Comparison of ENCODE assay signal across 11 mouse cellular contexts in the genomic region with DNA sequence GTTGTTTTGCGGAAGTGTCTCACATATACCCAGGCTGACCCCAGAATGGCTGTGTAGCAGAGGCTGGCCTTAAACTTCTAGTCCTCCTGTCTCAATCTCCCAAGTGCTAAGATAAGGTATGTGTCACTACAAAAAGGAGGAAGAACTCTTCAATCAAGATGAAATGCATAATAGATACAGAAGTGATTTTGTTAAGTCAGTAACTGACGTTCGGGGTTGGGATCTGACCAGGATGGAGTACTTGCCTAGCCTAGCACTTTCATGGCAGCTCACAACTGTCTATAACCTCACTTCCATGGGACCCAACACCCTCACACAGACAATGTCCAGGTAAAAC.
DNase-seq lines count a peak whose midpoint lies in the region; ATAC-seq lines count a peak whose summit lies in the region.
"Had no signal": no experiment of that assay in that cellular context is flagged by ENCODE, and none has a peak within 500 bp of the region (broad histone marks: within the 10 kb centered on the region; RNA-seq: fewer than 3 reads in every experiment).

No protein-coding gene starts in this region.

- H3K9ac ChIP-seq in kidney, embryonic 14.5 days (ENCODE audit: low read depth, low read length): no peak overlapping the region
- H3K9ac ChIP-seq in embryonic facial prominence, embryonic 11.5 days (replicated peaks; ENCODE audit: low read length): no peak overlapping the region
- no peak overlapping the region for H3K9ac ChIP-seq in embryonic facial prominence, embryonic 15.5 days
- H3K9ac ChIP-seq in liver, embryonic 13.5 days: no peak overlapping the region
- H3K9ac ChIP-seq: forebrain, embryonic 13.5 days; hindbrain, embryonic 12.5 days had no signal

- H3K4me1 ChIP-seq in kidney, embryonic 14.5 days (ENCODE audit: control insufficient read depth, insufficient read depth, low read length): peaks cover 47% of the 10 kb centered on the region
- H3K4me1 ChIP-seq in embryonic facial prominence, embryonic 11.5 days (ENCODE audit: control insufficient read depth, insufficient read depth, low read length): peaks cover 12% of the 10 kb centered on the region
- peaks cover 43% of the 10 kb centered on the region for H3K4me1 ChIP-seq in embryonic facial prominence, embryonic 15.5 days
- peaks cover 14% of the 10 kb centered on the region; the same call in 1 of the 2 replicates for H3K4me1 ChIP-seq in liver, embryonic 13.5 days (replicated peaks)
- peaks cover 11% of the 10 kb centered on the region for H3K4me1 ChIP-seq in hindbrain, embryonic 10.5 days (replicated peaks)
- H3K4me1 ChIP-seq: forebrain, embryonic 13.5 days; midbrain, embryonic 10.5 days had no signal

- H3K9me3 ChIP-seq in kidney, embryonic 14.5 days (ENCODE audit: control insufficient read depth, low read length): no peaks in the 10 kb centered on the region
- H3K9me3 ChIP-seq in embryonic facial prominence, embryonic 11.5 days (replicated peaks; ENCODE audit: control insufficient read depth, low read length): no peaks in the 10 kb centered on the region
- no peaks in the 10 kb centered on the region for H3K9me3 ChIP-seq in embryonic facial prominence, embryonic 15.5 days (replicated peaks)
- no peaks in the 10 kb centered on the region for H3K9me3 ChIP-seq in liver, embryonic 13.5 days (replicated peaks)
- no peaks in the 10 kb centered on the region for H3K9me3 ChIP-seq in hindbrain, embryonic 10.5 days
- H3K9me3 ChIP-seq: forebrain, embryonic 13.5 days; hindbrain, embryonic 12.5 days; midbrain, embryonic 10.5 days had no signal

- H3K4me3 ChIP-seq in kidney, embryonic 14.5 days (ENCODE audit: low read length): no peak overlapping the region
- H3K4me3 ChIP-seq in embryonic facial prominence, embryonic 11.5 days (ENCODE audit: low read depth, low read length): no peak overlapping the region
- no peak overlapping the region for H3K4me3 ChIP-seq in embryonic facial prominence, embryonic 15.5 days (replicated peaks)
- H3K4me3 ChIP-seq in liver, embryonic 13.5 days (replicated peaks): no peak overlapping the region
- no peak overlapping the region for H3K4me3 ChIP-seq in hindbrain, embryonic 10.5 days
- H3K4me3 ChIP-seq: forebrain, embryonic 13.5 days; hindbrain, embryonic 12.5 days; midbrain, embryonic 10.5 days had no signal

- 69% methylated on average over 3 of the region's 3 CpGs for WGBS in kidney, embryonic 14.5 days
- WGBS in embryonic facial prominence, embryonic 11.5 days: 91% methylated on average over 3 of the region's 3 CpGs
- 81% methylated on average over 3 of the region's 3 CpGs for WGBS in embryonic facial prominence, embryonic 15.5 days
- WGBS in liver, embryonic 13.5 days (ENCODE audit: insufficient replicate concordance): 78% methylated on average over 3 of the region's 3 CpGs
- 91% methylated on average over 3 of the region's 3 CpGs for WGBS in hindbrain, embryonic 10.5 days

- no peaks in the 10 kb centered on the region for H3K27me3 ChIP-seq in kidney, embryonic 14.5 days (ENCODE audit: control insufficient read depth, insufficient read depth, low read length)
- H3K27me3 ChIP-seq in embryonic facial prominence, embryonic 11.5 days (ENCODE audit: control insufficient read depth, insufficient read depth, low read length): no peaks in the 10 kb centered on the region
- H3K27me3 ChIP-seq in embryonic facial prominence, embryonic 15.5 days: no peaks in the 10 kb centered on the region
- H3K27me3 ChIP-seq in liver, embryonic 13.5 days: no peaks in the 10 kb centered on the region
- no peaks in the 10 kb centered on the region for H3K27me3 ChIP-seq in hindbrain, embryonic 10.5 days (ENCODE audit: insufficient read depth, poor library complexity, severe bottlenecking)
- H3K27me3 ChIP-seq: forebrain, embryonic 13.5 days; hindbrain, embryonic 12.5 days had no signal

- no peak overlapping the region for H3K4me2 ChIP-seq in kidney, embryonic 14.5 days (replicated peaks; ENCODE audit: low read depth, low read length)
- H3K4me2 ChIP-seq in embryonic facial prominence, embryonic 11.5 days (ENCODE audit: low read depth, low read length): no peak overlapping the region
- no peak overlapping the region for H3K4me2 ChIP-seq in embryonic facial prominence, embryonic 15.5 days (replicated peaks)
- H3K4me2 ChIP-seq in liver, embryonic 13.5 days: no peak overlapping the region
- H3K4me2 ChIP-seq: forebrain, embryonic 13.5 days; hindbrain, embryonic 12.5 days had no signal

- peak overlapping the region; percentile 91 for H3K27ac ChIP-seq in kidney, embryonic 14.5 days (ENCODE audit: low read depth, low read length)
- peak overlapping the region; percentile 60; the same call in 1 of the 2 replicates for H3K27ac ChIP-seq in embryonic facial prominence, embryonic 11.5 days (replicated peaks; ENCODE audit: low read depth, low read length)
- peak overlapping the region; percentile 86 for H3K27ac ChIP-seq in embryonic facial prominence, embryonic 15.5 days (replicated peaks)
- 0 out of 2 replicates have a peak overlapping the region, but pooled peaks have one; percentile 21 for H3K27ac ChIP-seq in liver, embryonic 13.5 days
- H3K27ac ChIP-seq in hindbrain, embryonic 10.5 days: no peak overlapping the region
- H3K27ac ChIP-seq: forebrain, embryonic 13.5 days; midbrain, embryonic 10.5 days had no signal

- DNase-seq in kidney, adult 18-20 months: no peak
- DNase-seq in embryonic facial prominence, embryonic 11.5 days (ENCODE audit: low spot score): no peak
- no peak for DNase-seq in liver, embryonic 13.5 days
- no peak for DNase-seq in hindbrain, embryonic 10.5 days (ENCODE audit: low spot score)
- DNase-seq in urinary bladder, postnatal 36 days (ENCODE audit: low spot score in 2 of 2): no peak
- DNase-seq: left cerebral cortex, postnatal 4 days had no signal

- peaks cover 3% of the 10 kb centered on the region; the same call in 1 of the 2 replicates for H3K36me3 ChIP-seq in kidney, embryonic 14.5 days (ENCODE audit: control insufficient read depth, insufficient read depth, low read length)
- H3K36me3 ChIP-seq in embryonic facial prominence, embryonic 11.5 days (replicated peaks; ENCODE audit: control insufficient read depth, insufficient read depth, low read depth, low read length): no peaks in the 10 kb centered on the region; the same call in 1 of the 2 replicates
- 0 out of 2 replicates have a peak, but pooled peaks cover 8% of the 10 kb centered on the region for H3K36me3 ChIP-seq in embryonic facial prominence, embryonic 15.5 days
- H3K36me3 ChIP-seq in liver, embryonic 13.5 days: peaks cover 7% of the 10 kb centered on the region; the same call in 1 of the 2 replicates
- peaks cover 66% of the 10 kb centered on the region for H3K36me3 ChIP-seq in hindbrain, embryonic 10.5 days

- ATAC-seq in kidney, embryonic 14.5 days (ENCODE audit: low FRiP score, low TSS enrichment): no peak
- ATAC-seq in embryonic facial prominence, embryonic 11.5 days (replicated peaks; ENCODE audit: insufficient number of reproducible peaks, low FRiP score, low TSS enrichment, low read depth): no peak
- no peak for ATAC-seq in embryonic facial prominence, embryonic 15.5 days (ENCODE audit: insufficient number of reproducible peaks, low FRiP score, low TSS enrichment, low read depth)
- ATAC-seq in liver, embryonic 13.5 days (ENCODE audit: low read depth): no peak
- ATAC-seq: forebrain, embryonic 13.5 days had no signal
